Mouse (Mus musculus) C2C12 (cell line): Measurements from ENCODE around the gene Slc5a11.

Experiments used
- CEBPB ChIP-seq: IDR thresholded peaks from one replicate; pipeline ENCODE4 v1.6.1; 2011; ENCODE audit warnings: low read depth, mild to moderate bottlenecking, control low read depth, moderate library complexity
- CTCF ChIP-seq: IDR thresholded peaks from one replicate; pipeline ENCODE4 v1.5.1; 2011; ENCODE audit not compliant: control insufficient read depth, insufficient read depth, insufficient read length
- USF1 ChIP-seq: IDR thresholded peaks from one replicate; pipeline ENCODE4 v1.6.1; 2011; ENCODE audit warnings: low read depth, mild to moderate bottlenecking, control low read depth, moderate library complexity

DNA sequence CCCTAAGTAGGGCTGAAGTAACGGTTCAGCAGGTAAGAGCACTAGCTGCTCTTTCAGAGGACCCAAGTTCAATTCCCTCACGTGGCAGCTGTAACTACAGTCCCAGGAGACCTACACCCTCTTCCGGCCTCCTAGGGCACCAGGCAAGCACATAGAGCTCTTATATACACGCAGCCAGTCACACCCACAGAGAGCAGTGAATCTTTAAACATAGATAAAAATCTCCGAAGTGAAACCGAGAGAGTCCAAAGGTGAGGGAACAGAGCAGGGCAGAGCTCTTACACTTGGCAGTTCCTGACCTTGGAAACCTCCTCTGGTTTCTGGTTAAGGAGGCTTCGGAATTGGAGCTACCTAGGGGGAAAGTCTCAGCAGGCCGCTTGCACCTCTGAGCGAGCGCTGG is 15.9 kb upstream of the Slc5a11 start:
- TF ChIP-seq CTCF: no peak
- TF ChIP-seq USF1: no peak
- no peak for TF ChIP-seq CEBPB
